Mouse (Mus musculus): ENCODE measurements around the gene Tnrc18. TPM values are rescaled to one million over a fixed set of nuclear protein-coding genes. Genes with fewer than 3 reads are reported as not detected.

Tnrc18 gene
- polyA plus RNA-seq, 1 experiment from 2014 or later, result 27.5 TPM

DNA sequence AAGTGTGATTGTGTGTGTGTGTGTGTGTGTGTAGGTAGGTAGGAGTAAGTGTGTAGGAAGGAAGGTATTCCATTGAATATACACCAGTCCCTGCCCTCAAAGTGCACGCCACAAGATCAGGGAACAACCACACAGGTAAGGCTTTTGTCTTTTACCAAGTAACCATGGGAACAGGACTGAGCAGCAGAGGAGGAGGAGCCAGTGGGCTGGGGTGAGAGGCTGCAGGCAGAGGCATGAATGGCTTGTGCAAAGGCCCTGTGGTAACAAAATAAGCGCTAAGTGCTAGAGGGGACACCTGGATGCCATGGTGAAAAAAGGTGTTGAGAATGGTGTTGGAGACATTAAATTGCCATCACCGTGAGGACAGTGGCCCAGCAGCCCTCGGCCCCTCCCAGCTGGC lies 24.9 kb downstream of the Tnrc18 start:
- no peak for DNase-seq (ENCODE audit: low spot score)
- Histone ChIP-seq H3K36me3 (ENCODE audit: control insufficient read depth, insufficient read depth, low read length) (peaks cover 49% of the 10 kb centered on the region), H3K4me3 (ENCODE audit: low read depth, low read length) (no peak overlapping the region), H3K9me3 (replicated peaks; ENCODE audit: control insufficient read depth, low read length) (no peaks in the 10 kb centered on the region), H3K9ac (ENCODE audit: low read length) (no peak overlapping the region), H3K4me1 (ENCODE audit: control insufficient read depth, insufficient read depth, low read length) (no peaks in the 10 kb centered on the region; the same call in 1 of the 2 replicates), H3K27ac (ENCODE audit: low read depth, low read length) (no peak overlapping the region), H3K4me2 (ENCODE audit: low read length) (no peak overlapping the region), H3K27me3 (replicated peaks; ENCODE audit: control insufficient read depth, insufficient read depth, low read length) (no peaks in the 10 kb centered on the region)
- WGBS, result 85% methylated on average over 4 of the region's 4 CpGs
- ATAC-seq, result no peak

GRCm38 (mm10) chr5:142788279-142788678 lies 29.2 kb downstream of the Tnrc18 start:
- Histone ChIP-seq H3K4me1 (ENCODE audit: control insufficient read depth, insufficient read depth, low read length) (peaks cover 2% of the 10 kb centered on the region; the same call in 1 of the 2 replicates), H3K4me2 (ENCODE audit: low read length) (no peak overlapping the region), H3K27ac (ENCODE audit: low read depth, low read length) (no peak overlapping the region), H3K9ac (ENCODE audit: low read length) (no peak overlapping the region), H3K9me3 (replicated peaks; ENCODE audit: control insufficient read depth, low read length) (no peaks in the 10 kb centered on the region), H3K27me3 (replicated peaks; ENCODE audit: control insufficient read depth, insufficient read depth, low read length) (no peaks in the 10 kb centered on the region), H3K36me3 (ENCODE audit: control insufficient read depth, insufficient read depth, low read length) (peaks cover 70% of the 10 kb centered on the region), H3K4me3 (ENCODE audit: low read depth, low read length) (no peak overlapping the region)
- 95% methylated on average over 22 of the region's 23 CpGs for WGBS
- ATAC-seq (no peak), DNase-seq (ENCODE audit: low spot score) (no peak)

- H3K4me3 ChIP-seq (ENCODE audit: low read depth, low read length), result no peak overlapping the region
- H3K27me3 ChIP-seq (replicated peaks; ENCODE audit: control insufficient read depth, insufficient read depth, low read length), result no peaks in the 10 kb centered on the region
- no peaks in the 10 kb centered on the region for H3K9me3 ChIP-seq (replicated peaks; ENCODE audit: control insufficient read depth, low read length)
- no peak overlapping the region for H3K9ac ChIP-seq (ENCODE audit: low read length)
- ATAC-seq, result no peak
- H3K36me3 ChIP-seq (ENCODE audit: control insufficient read depth, insufficient read depth, low read length), result peaks cover 74% of the 10 kb centered on the region
- H3K4me1 ChIP-seq (ENCODE audit: control insufficient read depth, insufficient read depth, low read length), result peaks cover 2% of the 10 kb centered on the region; the same call in 1 of the 2 replicates
- DNase-seq (ENCODE audit: low spot score), result no peak
- no peak overlapping the region for H3K27ac ChIP-seq (ENCODE audit: low read depth, low read length)
- WGBS, result 88% methylated on average over 37 of the region's 37 CpGs
- no peak overlapping the region for H3K4me2 ChIP-seq (ENCODE audit: low read length)
These were observed 30.1 kb downstream of the Tnrc18 start for GRCm38 (mm10) chr5:142787304-142787905.

GRCm38 (mm10) chr5:142786709-142787108 lies 30.8 kb downstream of the Tnrc18 start:
- 95% methylated on average over 5 of the region's 5 CpGs for WGBS
- H3K9ac ChIP-seq (ENCODE audit: low read length), result no peak overlapping the region
- ATAC-seq, result no peak
- no peak overlapping the region for H3K4me2 ChIP-seq (ENCODE audit: low read length)
- H3K4me1 ChIP-seq (ENCODE audit: control insufficient read depth, insufficient read depth, low read length), result peaks cover 2% of the 10 kb centered on the region; the same call in 1 of the 2 replicates
- DNase-seq (ENCODE audit: low spot score), result no peak
- H3K4me3 ChIP-seq (ENCODE audit: low read depth, low read length), result no peak overlapping the region
- H3K27ac ChIP-seq (ENCODE audit: low read depth, low read length), result no peak overlapping the region
- peaks cover 72% of the 10 kb centered on the region for H3K36me3 ChIP-seq (ENCODE audit: control insufficient read depth, insufficient read depth, low read length)
- H3K27me3 ChIP-seq (replicated peaks; ENCODE audit: control insufficient read depth, insufficient read depth, low read length), result no peaks in the 10 kb centered on the region
- no peaks in the 10 kb centered on the region for H3K9me3 ChIP-seq (replicated peaks; ENCODE audit: control insufficient read depth, low read length)

DNA sequence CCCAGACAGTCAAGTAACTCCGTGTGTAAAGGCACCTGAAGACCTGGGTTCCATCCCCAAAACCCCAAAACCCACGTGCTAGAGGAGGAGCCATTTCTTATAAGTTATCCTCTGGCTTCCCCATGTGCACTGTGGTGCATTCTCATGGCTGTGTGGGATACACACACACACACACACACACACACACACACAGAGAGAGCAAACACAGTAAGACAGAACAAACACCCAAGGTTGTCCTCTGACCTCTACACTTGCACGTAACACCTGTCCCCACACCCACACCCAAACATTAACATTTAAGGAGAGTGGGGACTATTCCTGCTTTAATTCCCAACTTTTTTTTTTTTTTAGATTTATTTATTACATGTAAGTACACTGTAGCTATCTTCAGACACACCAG lies 31.2 kb downstream of the Tnrc18 start:
- H3K4me3 ChIP-seq (ENCODE audit: low read depth, low read length), result no peak overlapping the region
- H3K36me3 ChIP-seq (ENCODE audit: control insufficient read depth, insufficient read depth, low read length), result peaks cover 73% of the 10 kb centered on the region
- H3K9me3 ChIP-seq (replicated peaks; ENCODE audit: control insufficient read depth, low read length), result no peaks in the 10 kb centered on the region
- H3K4me1 ChIP-seq (ENCODE audit: control insufficient read depth, insufficient read depth, low read length), result peaks cover 2% of the 10 kb centered on the region
- WGBS, result 83% methylated on average over 3 of the region's 3 CpGs
- no peak overlapping the region for H3K9ac ChIP-seq (ENCODE audit: low read length)
- H3K27me3 ChIP-seq (replicated peaks; ENCODE audit: control insufficient read depth, insufficient read depth, low read length), result no peaks in the 10 kb centered on the region
- DNase-seq (ENCODE audit: low spot score) (no peak), ATAC-seq (no peak)
- no peak overlapping the region for H3K4me2 ChIP-seq (ENCODE audit: low read length)
- H3K27ac ChIP-seq (ENCODE audit: low read depth, low read length), result no peak overlapping the region

- Histone ChIP-seq H3K36me3 (ENCODE audit: control insufficient read depth, insufficient read depth, low read length) (peaks cover 60% of the 10 kb centered on the region), H3K27ac (ENCODE audit: low read depth, low read length) (no peak overlapping the region), H3K27me3 (replicated peaks; ENCODE audit: control insufficient read depth, insufficient read depth, low read length) (no peaks in the 10 kb centered on the region), H3K4me3 (ENCODE audit: low read depth, low read length) (no peak overlapping the region), H3K9ac (ENCODE audit: low read length) (no peak overlapping the region), H3K4me1 (ENCODE audit: control insufficient read depth, insufficient read depth, low read length) (peaks cover 8% of the 10 kb centered on the region), H3K4me2 (ENCODE audit: low read length) (no peak overlapping the region), H3K9me3 (replicated peaks; ENCODE audit: control insufficient read depth, low read length) (no peaks in the 10 kb centered on the region)
- ATAC-seq (no peak; the same call in 1 of the 2 replicates), DNase-seq (ENCODE audit: low spot score) (no peak)
- WGBS, result 56% methylated on average over 7 of the region's 7 CpGs
These were observed 34.3 kb downstream of the Tnrc18 start for GRCm38 (mm10) chr5:142783142-142783540.

GRCm38 (mm10) chr5:142782459-142783141 lies 34.9 kb downstream of the Tnrc18 start:
- no peak overlapping the region for H3K27ac ChIP-seq (ENCODE audit: low read depth, low read length)

DNA sequence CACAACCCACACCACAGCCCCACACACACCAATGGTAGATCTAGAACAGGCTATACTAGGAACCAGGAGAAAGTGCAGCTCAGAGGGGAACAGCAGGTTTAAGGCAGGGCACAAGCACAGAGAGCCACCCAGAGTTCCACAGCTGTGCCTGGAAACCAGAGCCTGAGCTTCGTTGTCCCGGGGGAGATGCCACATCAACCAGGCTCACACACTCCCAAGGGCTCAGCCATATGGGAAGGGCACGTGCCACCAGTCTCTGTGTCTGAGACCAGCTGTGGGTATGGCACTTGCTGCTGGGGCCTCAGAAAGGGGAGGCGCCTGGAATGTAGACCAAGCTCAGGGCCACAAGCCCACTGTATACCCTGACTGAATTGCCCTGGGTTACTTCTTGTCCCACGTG lies 36.9 kb downstream of the Tnrc18 start:
- Histone ChIP-seq H3K27me3 (replicated peaks; ENCODE audit: control insufficient read depth, insufficient read depth, low read length) (no peaks in the 10 kb centered on the region), H3K27ac (ENCODE audit: low read depth, low read length) (no peak overlapping the region), H3K4me2 (ENCODE audit: low read length) (no peak overlapping the region), H3K9ac (ENCODE audit: low read length) (no peak overlapping the region; the same call in 1 of the 2 replicates), H3K4me3 (ENCODE audit: low read depth, low read length) (no peak overlapping the region), H3K9me3 (replicated peaks; ENCODE audit: control insufficient read depth, low read length) (no peaks in the 10 kb centered on the region), H3K36me3 (ENCODE audit: control insufficient read depth, insufficient read depth, low read length) (peaks cover 58% of the 10 kb centered on the region), H3K4me1 (ENCODE audit: control insufficient read depth, insufficient read depth, low read length) (peaks cover 8% of the 10 kb centered on the region)
- DNase-seq (ENCODE audit: low spot score) (no peak), ATAC-seq (peak; percentile 22; the same call in 1 of the 2 replicates)
- 77% methylated on average over 5 of the region's 5 CpGs for WGBS

More at GRCm38 (mm10) chr5:142782459-142783141, 34.9 kb downstream of the Tnrc18 start:
- peaks cover 8% of the 10 kb centered on the region for H3K4me1 ChIP-seq (ENCODE audit: control insufficient read depth, insufficient read depth, low read length)
- WGBS, result 90% methylated on average over 8 of the region's 8 CpGs
- DNase-seq (ENCODE audit: low spot score) (no peak), ATAC-seq (no peak)
- H3K27me3 ChIP-seq (replicated peaks; ENCODE audit: control insufficient read depth, insufficient read depth, low read length), result no peaks in the 10 kb centered on the region
- H3K4me2 ChIP-seq (ENCODE audit: low read length), result no peak overlapping the region
- H3K4me3 ChIP-seq (ENCODE audit: low read depth, low read length), result no peak overlapping the region
- H3K9ac ChIP-seq (ENCODE audit: low read length), result no peak overlapping the region
- no peaks in the 10 kb centered on the region for H3K9me3 ChIP-seq (replicated peaks; ENCODE audit: control insufficient read depth, low read length)
- H3K36me3 ChIP-seq (ENCODE audit: control insufficient read depth, insufficient read depth, low read length), result peaks cover 59% of the 10 kb centered on the region

DNA sequence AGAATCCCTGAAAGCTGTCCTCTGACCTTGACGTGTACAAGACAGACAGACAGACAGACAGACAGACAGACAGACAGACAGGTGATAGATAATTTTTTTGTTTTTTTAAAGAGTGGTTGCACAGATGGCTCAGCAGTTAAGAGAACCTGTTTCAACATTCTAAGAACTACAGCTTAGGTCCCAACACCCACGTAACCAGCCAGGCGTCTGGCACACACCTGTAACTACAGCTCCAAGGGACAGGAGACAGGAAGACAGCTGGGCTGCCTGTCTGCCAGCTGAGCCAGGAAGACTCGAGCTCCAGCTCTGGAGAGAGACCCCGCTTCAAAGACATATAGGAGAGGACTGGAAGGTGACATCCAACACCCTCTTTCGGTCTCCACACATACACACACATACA lies 38.6 kb downstream of the Tnrc18 start:
- Histone ChIP-seq H3K9me3 (replicated peaks; ENCODE audit: control insufficient read depth, low read length) (no peaks in the 10 kb centered on the region), H3K4me3 (ENCODE audit: low read depth, low read length) (no peak overlapping the region), H3K4me2 (ENCODE audit: low read length) (no peak overlapping the region), H3K27me3 (replicated peaks; ENCODE audit: control insufficient read depth, insufficient read depth, low read length) (no peaks in the 10 kb centered on the region), H3K9ac (ENCODE audit: low read length) (no peak overlapping the region), H3K4me1 (ENCODE audit: control insufficient read depth, insufficient read depth, low read length) (peaks cover 5% of the 10 kb centered on the region), H3K36me3 (ENCODE audit: control insufficient read depth, insufficient read depth, low read length) (peaks cover 63% of the 10 kb centered on the region), H3K27ac (ENCODE audit: low read depth, low read length) (no peak overlapping the region; the same call in 1 of the 2 replicates)
- WGBS, result 77% methylated on average over 6 of the region's 6 CpGs
- no peak for DNase-seq (ENCODE audit: low spot score)
- no peak for ATAC-seq

Data from forebrain, embryonic 14.5 days (tissue).